Mouse (Mus musculus) testis, adult 2 months (tissue): ENCODE data around the gene Cript.

ENCODE experiments used
- CTCF ChIP-seq: fragments of 200-500 bp; IDR thresholded peaks from 2 replicates; pipeline ENCODE4 v1.5.1; 2012; ENCODE audit warnings: low read depth, mild to moderate bottlenecking, inconsistent platforms, low read length, moderate library complexity; ENCODE audit not compliant: control insufficient read depth, insufficient read depth, insufficient replicate concordance
- POLR2A ChIP-seq: fragments of 200-500 bp; IDR thresholded peaks from 2 replicates; pipeline ENCODE4 v1.6.1; 2012; ENCODE audit warnings: low read depth, mild to moderate bottlenecking, inconsistent platforms, low read length, moderate library complexity; ENCODE audit not compliant: control insufficient read depth

GRCm38 (mm10) chr17:87072766-87073440, 47.6 kb downstream of the Cript start:
- TF ChIP-seq CTCF (no peak), POLR2A (no peak)
